Mouse (Mus musculus): ENCODE measurements around the gene Bri3. TPM values are rescaled to one million over a fixed set of nuclear protein-coding genes. Genes with fewer than 3 reads are reported as not detected.

Bri3 gene
- total and polyA plus RNA-seq, 2 experiments from 2014 or later = 19.4 to 124 TPM

DNA sequence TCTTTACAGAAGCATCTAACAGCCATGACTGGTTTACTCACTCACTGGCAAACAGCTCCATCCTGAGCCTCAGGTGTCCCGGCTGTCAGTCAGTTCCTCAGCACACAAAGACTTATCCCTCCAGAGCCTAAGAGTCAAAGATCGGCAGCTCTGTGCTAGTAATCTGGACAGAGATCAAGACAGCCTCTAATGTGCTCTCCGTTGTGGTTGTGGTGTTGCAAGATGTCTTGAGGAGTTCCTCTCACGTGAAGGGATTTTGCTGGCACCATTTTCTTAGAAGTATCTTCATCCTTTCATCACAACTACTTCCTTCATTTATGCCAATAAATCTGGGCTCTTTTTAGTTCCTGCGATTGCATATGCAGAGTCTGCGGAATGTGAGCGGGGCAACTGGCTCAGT lies 67.9 kb downstream of the Bri3 start:
- 78% methylated on average over 7 of the region's 7 CpGs for WGBS
- Histone ChIP-seq H3K27ac (ENCODE audit: low read depth, low read length) (no peak overlapping the region), H3K4me1 (ENCODE audit: insufficient read depth, low read length) (no peaks in the 10 kb centered on the region), H3K9ac (replicated peaks; ENCODE audit: low read length, poor library complexity, severe bottlenecking) (no peak overlapping the region), H3K4me2 (ENCODE audit: low read depth, low read length, poor library complexity, severe bottlenecking) (no peak overlapping the region), H3K9me3 (ENCODE audit: low read length) (no peaks in the 10 kb centered on the region), H3K36me3 (ENCODE audit: insufficient read depth, low read length) (no peaks in the 10 kb centered on the region), H3K27me3 (ENCODE audit: insufficient read depth, low read length) (no peaks in the 10 kb centered on the region), H3K4me3 (ENCODE audit: low read depth, low read length) (no peak overlapping the region)
- no peak for TF ChIP-seq CTCF (IDR thresholded peaks at IDR 0.05)
- ATAC-seq (ENCODE audit: low FRiP score) (no peak), DNase-seq (ENCODE audit: low spot score) (no peak)

- Histone ChIP-seq H3K27me3 (ENCODE audit: insufficient read depth, low read length) (no peaks in the 10 kb centered on the region), H3K4me2 (ENCODE audit: low read depth, low read length, poor library complexity, severe bottlenecking) (no peak overlapping the region), H3K4me3 (ENCODE audit: low read depth, low read length) (no peak overlapping the region), H3K9ac (replicated peaks; ENCODE audit: low read length, poor library complexity, severe bottlenecking) (no peak overlapping the region), H3K4me1 (ENCODE audit: insufficient read depth, low read length) (no peaks in the 10 kb centered on the region), H3K27ac (ENCODE audit: low read depth, low read length) (no peak overlapping the region), H3K9me3 (ENCODE audit: low read length) (no peaks in the 10 kb centered on the region), H3K36me3 (ENCODE audit: insufficient read depth, low read length) (no peaks in the 10 kb centered on the region)
- no peak for TF ChIP-seq CTCF (IDR thresholded peaks at IDR 0.05)
- ATAC-seq (ENCODE audit: low FRiP score) (no peak), DNase-seq (ENCODE audit: low spot score) (no peak)
- WGBS = 39% methylated on average over 5 of the region's 5 CpGs
Observed at GRCm38 (mm10) chr5:144313335-144313734, 69.1 kb downstream of the Bri3 start.

GRCm38 (mm10) chr5:144314731-144315494 lies 70.7 kb downstream of the Bri3 start:
- Histone ChIP-seq H3K4me2 (ENCODE audit: low read depth, low read length, poor library complexity, severe bottlenecking) (no peak overlapping the region), H3K4me1 (ENCODE audit: insufficient read depth, low read length) (no peaks in the 10 kb centered on the region), H3K27ac (ENCODE audit: low read depth, low read length) (no peak overlapping the region), H3K4me3 (ENCODE audit: low read depth, low read length) (no peak overlapping the region), H3K9me3 (ENCODE audit: low read length) (no peaks in the 10 kb centered on the region), H3K9ac (replicated peaks; ENCODE audit: low read length, poor library complexity, severe bottlenecking) (no peak overlapping the region), H3K36me3 (ENCODE audit: insufficient read depth, low read length) (no peaks in the 10 kb centered on the region), H3K27me3 (ENCODE audit: insufficient read depth, low read length) (no peaks in the 10 kb centered on the region)
- no peak for DNase-seq (ENCODE audit: low spot score)
- WGBS = 94% methylated on average over 12 of the region's 12 CpGs
- ATAC-seq (ENCODE audit: low FRiP score) = no peak
- no peak for TF ChIP-seq CTCF (IDR thresholded peaks at IDR 0.05)

- 75% methylated on average over 3 of the region's 3 CpGs for WGBS
- no peak for ATAC-seq (ENCODE audit: low FRiP score)
- no peak overlapping the region for H3K4me3 ChIP-seq (ENCODE audit: low read depth, low read length)
- no peaks in the 10 kb centered on the region for H3K36me3 ChIP-seq (ENCODE audit: insufficient read depth, low read length)
- no peak overlapping the region for H3K27ac ChIP-seq (ENCODE audit: low read depth, low read length)
- TF ChIP-seq CTCF (IDR thresholded peaks at IDR 0.05) = no peak
- no peak for DNase-seq (ENCODE audit: low spot score)
- H3K9ac ChIP-seq (replicated peaks; ENCODE audit: low read length, poor library complexity, severe bottlenecking) = no peak overlapping the region
- H3K27me3 ChIP-seq (ENCODE audit: insufficient read depth, low read length) = no peaks in the 10 kb centered on the region
- H3K4me2 ChIP-seq (ENCODE audit: low read depth, low read length, poor library complexity, severe bottlenecking) = no peak overlapping the region
- H3K4me1 ChIP-seq (ENCODE audit: insufficient read depth, low read length) = no peaks in the 10 kb centered on the region
- no peaks in the 10 kb centered on the region for H3K9me3 ChIP-seq (ENCODE audit: low read length)
Observed at GRCm38 (mm10) chr5:144316442-144316841, 72.2 kb downstream of the Bri3 start.

GRCm38 (mm10) chr5:144317426-144317825 lies 73.2 kb downstream of the Bri3 start:
- H3K27me3 ChIP-seq (ENCODE audit: insufficient read depth, low read length) = no peaks in the 10 kb centered on the region
- no peak overlapping the region for H3K27ac ChIP-seq (ENCODE audit: low read depth, low read length)
- 88% methylated on average over 8 of the region's 8 CpGs for WGBS
- H3K4me2 ChIP-seq (ENCODE audit: low read depth, low read length, poor library complexity, severe bottlenecking) = no peak overlapping the region
- ATAC-seq (ENCODE audit: low FRiP score) (no peak), DNase-seq (ENCODE audit: low spot score) (no peak)
- H3K9me3 ChIP-seq (ENCODE audit: low read length) = no peaks in the 10 kb centered on the region
- no peaks in the 10 kb centered on the region for H3K36me3 ChIP-seq (ENCODE audit: insufficient read depth, low read length)
- TF ChIP-seq CTCF (IDR thresholded peaks at IDR 0.05) = no peak
- no peak overlapping the region for H3K4me3 ChIP-seq (ENCODE audit: low read depth, low read length)
- H3K4me1 ChIP-seq (ENCODE audit: insufficient read depth, low read length) = no peaks in the 10 kb centered on the region
- H3K9ac ChIP-seq (replicated peaks; ENCODE audit: low read length, poor library complexity, severe bottlenecking) = no peak overlapping the region

GRCm38 (mm10) chr5:144318286-144318685 lies 74.0 kb downstream of the Bri3 start:
- WGBS = 53% methylated on average over 6 of the region's 6 CpGs

More at GRCm38 (mm10) chr5:144318286-144318685, 74.0 kb downstream of the Bri3 start:
- no peaks in the 10 kb centered on the region for H3K4me1 ChIP-seq (ENCODE audit: insufficient read depth, low read length)
- H3K36me3 ChIP-seq (ENCODE audit: insufficient read depth, low read length) = no peaks in the 10 kb centered on the region
- no peak for ATAC-seq (ENCODE audit: low FRiP score)
- no peak overlapping the region for H3K4me3 ChIP-seq (ENCODE audit: low read depth, low read length)
- H3K9me3 ChIP-seq (ENCODE audit: low read length) = no peaks in the 10 kb centered on the region
- no peak overlapping the region for H3K9ac ChIP-seq (replicated peaks; ENCODE audit: low read length, poor library complexity, severe bottlenecking)
- H3K27me3 ChIP-seq (ENCODE audit: insufficient read depth, low read length) = no peaks in the 10 kb centered on the region
- TF ChIP-seq CTCF (IDR thresholded peaks at IDR 0.05) = no peak
- no peak overlapping the region for H3K4me2 ChIP-seq (ENCODE audit: low read depth, low read length, poor library complexity, severe bottlenecking)
- DNase-seq (ENCODE audit: low spot score) = no peak
- no peak overlapping the region for H3K27ac ChIP-seq (ENCODE audit: low read depth, low read length)

All from midbrain, postnatal 0 days (tissue).